Mouse (Mus musculus) ES-E14 (cell line): ENCODE results near the gene Unc5c. TPM values are rescaled to one million over a fixed set of nuclear protein-coding genes. Genes with fewer than 3 reads are reported as not detected.

Experiments used
- DNase-seq: peaks from one replicate; pipeline ENCODE4 v3.0.0-alpha.2; 2013; ENCODE audit warnings: low read depth, low spot score
- H3K27ac ChIP-seq: 2 replicates; pipeline ENCODE4 v1.5.1; 2012; ENCODE audit warnings: low read depth, mild to moderate bottlenecking, low read length, moderate library complexity, mixed read lengths; ENCODE audit not compliant: poor library complexity, insufficient read depth, severe bottlenecking
- H3K36me3 ChIP-seq: 2 replicates; pipeline ENCODE4 v1.6.1; 2012; ENCODE audit warnings: mild to moderate bottlenecking, low read length, moderate library complexity, mixed read lengths; ENCODE audit not compliant: control insufficient read depth, poor library complexity, insufficient read depth, severe bottlenecking
- H3K4me1 ChIP-seq, 2 experiments: fragments of 150-350 bp in 1 of 2; sonication (generic) in 1 of 2; 2 replicates each; pipeline ENCODE4 v1.6.1; 2012; ENCODE audit warnings: low read length in 2 of 2, mild to moderate bottlenecking in 1 of 2, mixed read lengths in 1 of 2; ENCODE audit not compliant: control insufficient read depth in 2 of 2, insufficient read depth in 2 of 2, poor library complexity in 1 of 2
- H3K4me3 ChIP-seq, 2 experiments: fragments of 150-350 bp in 1 of 2; sonication (generic) in 1 of 2; 2 replicates each; pipeline ENCODE4 v1.5.1; 2012; ENCODE audit warnings: low read length in 2 of 2, low read depth in 1 of 2, mild to moderate bottlenecking in 1 of 2, mixed read lengths in 1 of 2; ENCODE audit not compliant: insufficient read depth in 1 of 2, poor library complexity in 1 of 2, severe bottlenecking in 1 of 2
- H3K9ac ChIP-seq: 2 replicates; pipeline ENCODE4 v1.6.1; 2012; ENCODE audit warnings: low read depth, mild to moderate bottlenecking, low read length, mixed read lengths; ENCODE audit not compliant: poor library complexity, insufficient read depth, severe bottlenecking
- H3K9me3 ChIP-seq: fragments of 150-350 bp; sonication (generic); 2 replicates; pipeline ENCODE4 v1.6.1; 2012; ENCODE audit warnings: low read depth, mild to moderate bottlenecking, low read length; ENCODE audit not compliant: control insufficient read depth, insufficient read depth
- CHD2 ChIP-seq: IDR thresholded peaks from 2 replicates; pipeline ENCODE4 v1.6.1; 2014; ENCODE audit warnings: mild to moderate bottlenecking, low read depth, low read length, inconsistent platforms
- HCFC1 ChIP-seq: IDR thresholded peaks from 2 replicates; pipeline ENCODE4 v1.6.1; 2012; ENCODE audit warnings: low read length, inconsistent platforms, borderline replicate concordance; ENCODE audit not compliant: insufficient read depth
- MAFK ChIP-seq: IDR thresholded peaks from 2 replicates; pipeline ENCODE4 v1.6.1; 2014; ENCODE audit warnings: mild to moderate bottlenecking, low read depth, low read length, inconsistent platforms; ENCODE audit not compliant: insufficient read depth
- ZC3H11A ChIP-seq: IDR thresholded peaks from 2 replicates; pipeline ENCODE4 v1.6.1; 2012; ENCODE audit warnings: low read depth, mild to moderate bottlenecking, inconsistent platforms, low read length, borderline replicate concordance
- ZNF384 ChIP-seq: IDR thresholded peaks from 2 replicates; pipeline ENCODE4 v1.6.1; 2012; ENCODE audit warnings: low read depth, low read length, inconsistent platforms
- in situ Hi-C, 2 experiments: fragments of 600-800 bp; cut with MboI; formaldehyde crosslinking; loops; one replicate each; pipeline ENCODE4 v1.15.1; 2025; ENCODE audit warnings: low sequenced_read_pairs in 2 of 2, inconsistent platforms in 1 of 2; ENCODE audit not compliant: unreplicated experiment in 2 of 2
- total RNA-seq: library from RNA; depleted of rRNA; stranded (reverse); fragments of 300-350 nt; gene quantifications from 2 replicates; pipeline ENCODE4 v1.2.3, GENCODE M21; 2012

The Unc5c gene
- total RNA-seq, 1 experiment: 0.67 TPM

GRCm38 (mm10) chr3:141872337-141873042, 407.5 kb downstream of the Unc5c start:
- no peak for DNase-seq
- Histone ChIP-seq H3K4me3 (no peak overlapping the region), H3K9ac (no peak overlapping the region), H3K36me3 (no peaks in the 10 kb centered on the region), H3K4me1 (peaks cover 0 to 2% of the 10 kb centered on the region in 2 experiments; a peak in 1 of 4 replicates), H3K27ac (no peak overlapping the region), H3K9me3 (no peaks in the 10 kb centered on the region)
- in situ Hi-C loops: loop anchor here in 1 of 2 experiments (25.0 kb wide), 1 partner anchor 390 kb away; no protein-coding TSS in a partner anchor
- TF ChIP-seq ZC3H11A: no peak
- TF ChIP-seq CHD2: no peak
- TF ChIP-seq ZNF384: no peak
- no peak for TF ChIP-seq MAFK
- no peak for TF ChIP-seq HCFC1

GRCm38 (mm10) chr3:141882496-141882895, 417.5 kb downstream of the Unc5c start:
- no peak overlapping the region for H3K27ac ChIP-seq
- H3K36me3 ChIP-seq: no peaks in the 10 kb centered on the region
- TF ChIP-seq HCFC1: no peak
- TF ChIP-seq CHD2: no peak
- no peak for TF ChIP-seq ZC3H11A
- TF ChIP-seq MAFK: no peak
- no peak for TF ChIP-seq ZNF384
- in situ Hi-C loops: no loop called here
- H3K4me3 ChIP-seq: no peak overlapping the region
- DNase-seq: no peak
- H3K9ac ChIP-seq: no peak overlapping the region
- no peaks in the 10 kb centered on the region for H3K4me1 ChIP-seq
- H3K9me3 ChIP-seq: no peaks in the 10 kb centered on the region

GRCm38 (mm10) chr3:141884190-141884589, 419.2 kb downstream of the Unc5c start:
- DNase-seq: no peak
- Histone ChIP-seq H3K27ac (no peak overlapping the region), H3K36me3 (no peaks in the 10 kb centered on the region), H3K9me3 (no peaks in the 10 kb centered on the region), H3K9ac (no peak overlapping the region), H3K4me3 (no peak overlapping the region), H3K4me1 (no peaks in the 10 kb centered on the region)
- in situ Hi-C loops: no loop called here
- TF ChIP-seq HCFC1 (no peak), MAFK (peak; percentile 77)
